8 mouse cellular contexts compared by ENCODE assay signal in genomic region chr1:21078481-21079214, GRCm38 (mm10). TPM values are rescaled to one million over a fixed set of nuclear protein-coding genes. Genes with fewer than 3 reads are reported as not detected.
A peak's percentile ranks its signal among the peaks of the same experiment; 100 is the strongest.
DNase-seq lines count a peak whose midpoint lies in the region; TF ChIP-seq lines count a peak whose summit lies in the region.

No protein-coding gene starts in this region.

- no peaks in the 10 kb centered on the region for H3K36me3 ChIP-seq in MEL (ENCODE audit: control insufficient read depth in 1 of 2, insufficient read depth in 2 of 2, low read length in 2 of 2)
- no peaks in the 10 kb centered on the region for H3K36me3 ChIP-seq in erythroblast, embryonic 14.5 days (ENCODE audit: control insufficient read depth)
- H3K36me3 ChIP-seq in megakaryocyte, embryonic 14.5 days (replicated peaks; ENCODE audit: low read length) = no peaks in the 10 kb centered on the region

- peaks cover 3% of the 10 kb centered on the region; the same call in 1 of the 2 replicates for H3K79me2 ChIP-seq in MEL (ENCODE audit: control insufficient read depth, insufficient read depth, low read length, poor library complexity)

- DNase-seq in kidney, adult 8-10 months = peak; percentile 26 to 29
- DNase-seq in kidney, postnatal 25 days = no peak
- DNase-seq in MEL (ENCODE audit: low read depth, low spot score) = peak; percentile 54
- DNase-seq in induced T-regulatory cell, adult 2 months (ENCODE audit: low read depth) = peak; percentile 56
- no peak for DNase-seq in frontal cortex, postnatal 36 days (ENCODE audit: low spot score in 2 of 2)
- no peak for DNase-seq in thymus, postnatal 25 days

- H3K4me1 ChIP-seq in MEL (ENCODE audit: control insufficient read depth in 1 of 2, insufficient read depth in 2 of 2, low read length in 2 of 2) = peaks cover 0 to 7% of the 10 kb centered on the region in 2 experiments; a peak in 2 of 4 replicates
- peaks cover 16% of the 10 kb centered on the region for H3K4me1 ChIP-seq in erythroblast, embryonic 14.5 days (ENCODE audit: control insufficient read depth)
- H3K4me1 ChIP-seq in megakaryocyte, embryonic 14.5 days = peaks cover 44% of the 10 kb centered on the region

- no peaks in the 10 kb centered on the region for H3K27me3 ChIP-seq in MEL (ENCODE audit: control insufficient read depth in 1 of 2, insufficient read depth in 2 of 2, low read length in 2 of 2)
- peaks cover 19% of the 10 kb centered on the region for H3K27me3 ChIP-seq in erythroblast, embryonic 14.5 days (ENCODE audit: control insufficient read depth)
- peaks cover 18% of the 10 kb centered on the region for H3K27me3 ChIP-seq in megakaryocyte, embryonic 14.5 days (replicated peaks)

- no peaks in the 10 kb centered on the region for H3K9me3 ChIP-seq in MEL (replicated peaks; ENCODE audit: insufficient read depth, low read length)
- H3K9me3 ChIP-seq in erythroblast, embryonic 14.5 days (ENCODE audit: control insufficient read depth, low read length) = no peaks in the 10 kb centered on the region
- H3K9me3 ChIP-seq in megakaryocyte, embryonic 14.5 days = peaks cover 3% of the 10 kb centered on the region

- TF ChIP-seq POLR2A in MEL (IDR thresholded peaks at IDR 0.05; ENCODE audit: control insufficient read depth in 1 of 2, insufficient read depth in 1 of 2, low read depth in 1 of 2, low read length in 2 of 2, poor library complexity in 1 of 2) = peak in 1 of 2 experiments; percentile 41; a peak in 1 of 4 replicates

- no peak for TF ChIP-seq RAD21 in MEL (IDR thresholded peaks at IDR 0.05; ENCODE audit: low read depth, low read length)

- TF ChIP-seq CTCF in MEL (IDR thresholded peaks at IDR 0.05 in 2 of 3, conservative IDR thresholded peaks at IDR 0.05 in 1 of 3; ENCODE audit: control insufficient read depth in 1 of 3, insufficient read depth in 1 of 3, low read depth in 2 of 3, low read length in 3 of 3, poor library complexity in 1 of 3, severe bottlenecking in 1 of 3) = no peak

- peak overlapping the region; percentile 55 for H3K9ac ChIP-seq in MEL (ENCODE audit: control insufficient read depth, low read depth, low read length, poor library complexity, severe bottlenecking)

- H3K4me3 ChIP-seq in MEL (ENCODE audit: control insufficient read depth in 1 of 2, insufficient read depth in 1 of 2, low read depth in 2 of 2, low read length in 2 of 2) = peak overlapping the region; percentile 67 to 75
- H3K4me3 ChIP-seq in erythroblast, embryonic 14.5 days (replicated peaks) = peak overlapping the region; percentile 71
- peak overlapping the region; percentile 98 for H3K4me3 ChIP-seq in megakaryocyte, embryonic 14.5 days (replicated peaks)

- TF ChIP-seq EP300 in MEL (IDR thresholded peaks at IDR 0.05; ENCODE audit: low read depth in 1 of 2, low read length in 2 of 2) = no peak

- no peak overlapping the region for H3K27ac ChIP-seq in MEL (ENCODE audit: control insufficient read depth, low read depth, low read length)

TF ChIP-seq in MEL, 35 proteins besides CTCF, POLR2A, EP300 and RAD21:
- 0 out of 2 replicates have a peak, but pooled peaks have one; percentile 9 for TF ChIP-seq SIN3A (IDR thresholded peaks at IDR 0.05; ENCODE audit: low read length)
- TF ChIP-seq POLR2AphosphoS2 (IDR thresholded peaks at IDR 0.05; ENCODE audit: low read length) = no peak
- no peak for TF ChIP-seq ZNF384 (IDR thresholded peaks at IDR 0.05; ENCODE audit: low read depth, low read length)

RNA-seq across cellular contexts. Expression of gene Tram2, which starts 0.4 kb away (rescaled TPM):
- 0.54 and 0.95 TPM in 2 replicates for total RNA-seq in MEL (2012; rRNA removed)
- polyA plus RNA-seq in MEL (2012; ENCODE audit: insufficient read depth in 1 of 2, insufficient read length in 2 of 2, low read depth in 1 of 2, low replicate concordance in 2 of 2, missing spikeins in 1 of 2) = 1 to 10 TPM in 1 of 2 experiments, not detected in 1; 2.9 TPM
- 0.01 TPM in 1 of 2 replicates, not detected in the other for polyA plus RNA-seq in erythroblast, embryonic 14.5 days (2012)
- polyA plus RNA-seq in megakaryocyte, embryonic 14.5 days (2012; ENCODE audit: insufficient read depth, low replicate concordance) = 0.22 TPM in 1 of 2 replicates, not detected in the other

Comparison
In these comparisons a context has a peak if more than half of its experiments do, and no peak if none do; other contexts are left out.
1. DNase-seq: peak in kidney, adult 8-10 months (2 of 2), MEL (single experiment) and induced T-regulatory cell, adult 2 months (single experiment); none in kidney, postnatal 25 days (0 of 2), frontal cortex, postnatal 36 days (0 of 2) and thymus, postnatal 25 days (single experiment).
2. Peak in every context shown above with its lines, with median percentiles within 50 percentile points of each other: H3K4me3 ChIP-seq.